Mouse (Mus musculus) liver, embryonic 15.5 days (tissue): Measurements from ENCODE around the gene Macrod1. TPM values are rescaled to one million over a fixed set of nuclear protein-coding genes. Genes with fewer than 3 reads are reported as not detected.

ENCODE experiments used
- ATAC-seq: fragments of 200-750 bp; cut with Nextera tagmentation; 2 replicates; pipeline ENCODE4 v1.8.0; 2017; ENCODE audit warnings: moderate number of reproducible peaks, mild to moderate bottlenecking, moderate library complexity; ENCODE audit not compliant: insufficient read depth
- H3K27ac ChIP-seq: fragments of 300-500 bp; sonication (generic); replicated peaks from 2 replicates; pipeline ENCODE4 v1.5.1; 2015; ENCODE audit warnings: mild to moderate bottlenecking, inconsistent platforms
- H3K27me3 ChIP-seq: fragments of 300-500 bp; sonication (generic); 2 replicates; pipeline ENCODE4 v1.6.1; 2015; ENCODE audit warnings: mild to moderate bottlenecking, inconsistent platforms
- H3K36me3 ChIP-seq: fragments of 300-500 bp; sonication (generic); replicated peaks from 2 replicates; pipeline ENCODE4 v1.6.1; 2015; ENCODE audit warnings: moderate library complexity, mild to moderate bottlenecking, inconsistent platforms
- H3K4me1 ChIP-seq: fragments of 300-500 bp; sonication (generic); replicated peaks from 2 replicates; pipeline ENCODE4 v1.6.1; 2015; ENCODE audit warnings: inconsistent platforms
- H3K4me2 ChIP-seq: fragments of 300-500 bp; sonication (generic); 2 replicates; pipeline ENCODE4 v1.6.1; 2015; ENCODE audit warnings: moderate library complexity, mild to moderate bottlenecking, inconsistent platforms
- H3K4me3 ChIP-seq: fragments of 300-500 bp; sonication (generic); replicated peaks from 2 replicates; pipeline ENCODE4 v1.5.1; 2015; ENCODE audit warnings: mild to moderate bottlenecking, inconsistent platforms
- H3K9ac ChIP-seq: fragments of 300-500 bp; sonication (generic); 2 replicates; pipeline ENCODE4 v1.6.1; 2015; ENCODE audit warnings: moderate library complexity, mild to moderate bottlenecking, inconsistent platforms
- H3K9me3 ChIP-seq: fragments of 300-500 bp; sonication (generic); replicated peaks from 2 replicates; pipeline ENCODE4 v1.6.1; 2016; ENCODE audit warnings: inconsistent platforms
- WGBS: fragments of 180-500 bp; shearing (Covaris S2); methylation state at CpG from one replicate; pipeline ENCODE4 v1.1.7; 2015; ENCODE audit warnings: mixed read lengths; ENCODE audit not compliant: insufficient replicate concordance; 5-methylcytosine and 5-hydroxymethylcytosine counted together
- polyA plus RNA-seq: library from polyadenylated mRNA; unstranded; fragments of >200 nt; fragmentation: Nextera tagmentation; extraction: Ambion mirVana; gene quantifications from 2 replicates; pipeline ENCODE4 v1.2.1, GENCODE M21; 2015

Gene Macrod1
- polyA plus RNA-seq, 1 experiment from 2014 or later: 5.6 TPM

DNA sequence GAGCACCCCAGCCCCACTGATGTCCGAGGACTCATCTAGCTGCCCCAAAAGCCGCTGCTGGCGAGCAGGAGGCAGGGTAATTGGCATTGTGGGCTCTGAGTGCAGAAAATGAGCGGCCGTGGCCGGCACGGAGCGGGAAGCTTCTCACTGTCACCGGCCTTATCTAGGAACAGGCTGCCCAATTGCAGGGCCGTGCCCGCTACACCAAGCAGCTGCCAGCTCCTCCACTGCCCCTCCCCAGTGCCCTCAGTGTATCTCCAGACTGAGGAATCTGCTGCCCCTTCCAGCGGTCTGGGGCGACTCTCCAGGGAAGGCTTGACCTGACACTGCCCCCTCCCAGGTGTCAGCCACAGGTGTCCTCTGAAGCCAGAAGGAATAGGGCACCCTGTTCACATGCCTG, 89.8 kb downstream of the Macrod1 start:
- no peak overlapping the region for H3K4me2 ChIP-seq
- no peak overlapping the region for H3K27ac ChIP-seq
- H3K4me3 ChIP-seq: no peak overlapping the region
- whole genome bisulfite sequencing: 65% methylated on average over 13 of the region's 13 CpGs
- ATAC-seq: no peak
- H3K36me3 ChIP-seq: no peaks in the 10 kb centered on the region
- H3K9ac ChIP-seq: no peak overlapping the region
- H3K27me3 ChIP-seq: peaks cover 90% of the 10 kb centered on the region
- H3K4me1 ChIP-seq: peaks cover 12% of the 10 kb centered on the region
- H3K9me3 ChIP-seq: no peaks in the 10 kb centered on the region

DNA sequence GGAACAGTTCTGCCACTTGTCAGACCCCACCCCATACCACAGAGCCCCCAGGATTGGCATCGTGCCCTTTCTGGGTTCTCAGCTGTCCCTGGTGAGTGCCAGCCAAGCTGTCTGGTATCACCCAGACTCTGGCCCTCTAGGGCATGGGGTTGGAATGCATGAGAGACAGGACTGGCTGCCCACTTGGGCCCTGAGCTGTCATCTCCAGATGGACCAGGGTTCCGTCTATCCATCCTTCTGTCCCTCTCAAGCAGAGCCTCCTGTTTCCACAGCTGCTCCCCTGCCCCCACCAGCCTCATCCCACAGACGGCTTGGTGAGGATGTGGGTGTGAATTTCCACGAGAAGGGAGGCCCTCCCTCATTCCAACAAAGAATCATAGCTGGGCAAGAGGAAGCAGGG, 91.5 kb downstream of the Macrod1 start:
- Histone ChIP-seq H3K9me3 (no peaks in the 10 kb centered on the region), H3K4me2 (no peak overlapping the region), H3K27ac (no peak overlapping the region), H3K27me3 (peaks cover 86% of the 10 kb centered on the region), H3K36me3 (no peaks in the 10 kb centered on the region), H3K9ac (no peak overlapping the region), H3K4me1 (peaks cover 15% of the 10 kb centered on the region), H3K4me3 (no peak overlapping the region)
- WGBS: 31% methylated on average over 4 of the region's 4 CpGs
- no peak for ATAC-seq

DNA sequence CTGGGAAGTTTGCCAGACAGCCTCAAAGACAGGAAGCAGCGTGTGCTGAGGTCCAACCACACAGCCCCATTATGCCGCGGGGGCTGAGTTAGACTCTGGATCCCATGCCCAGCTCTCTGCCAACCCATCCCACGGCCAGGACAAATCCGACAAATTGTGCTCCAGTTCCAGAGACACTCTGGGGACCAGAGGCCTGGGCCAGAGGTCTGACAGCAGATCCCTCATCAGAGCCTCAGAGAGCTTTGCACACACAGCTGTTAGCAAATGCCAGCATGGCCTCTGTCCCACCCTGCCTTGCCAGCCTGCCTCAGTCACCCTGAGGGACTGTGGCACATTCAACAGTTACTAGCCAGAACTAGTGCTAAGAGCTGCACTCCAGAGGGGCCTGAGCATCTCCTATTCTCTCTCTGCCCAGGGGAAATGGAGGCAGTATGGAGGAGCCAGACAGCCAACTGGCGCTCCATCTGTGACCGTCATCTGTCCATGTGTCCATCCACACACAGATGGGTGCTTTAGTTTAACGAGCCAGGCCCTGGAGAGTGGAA, 92.0 kb downstream of the Macrod1 start:
- Histone ChIP-seq H3K4me1 (peaks cover 14% of the 10 kb centered on the region), H3K4me3 (no peak overlapping the region), H3K27me3 (peaks cover 86% of the 10 kb centered on the region), H3K4me2 (no peak overlapping the region), H3K9ac (no peak overlapping the region), H3K27ac (no peak overlapping the region), H3K36me3 (no peaks in the 10 kb centered on the region), H3K9me3 (no peaks in the 10 kb centered on the region)
- ATAC-seq: no peak
- WGBS: 52% methylated on average over 8 of the region's 8 CpGs

DNA sequence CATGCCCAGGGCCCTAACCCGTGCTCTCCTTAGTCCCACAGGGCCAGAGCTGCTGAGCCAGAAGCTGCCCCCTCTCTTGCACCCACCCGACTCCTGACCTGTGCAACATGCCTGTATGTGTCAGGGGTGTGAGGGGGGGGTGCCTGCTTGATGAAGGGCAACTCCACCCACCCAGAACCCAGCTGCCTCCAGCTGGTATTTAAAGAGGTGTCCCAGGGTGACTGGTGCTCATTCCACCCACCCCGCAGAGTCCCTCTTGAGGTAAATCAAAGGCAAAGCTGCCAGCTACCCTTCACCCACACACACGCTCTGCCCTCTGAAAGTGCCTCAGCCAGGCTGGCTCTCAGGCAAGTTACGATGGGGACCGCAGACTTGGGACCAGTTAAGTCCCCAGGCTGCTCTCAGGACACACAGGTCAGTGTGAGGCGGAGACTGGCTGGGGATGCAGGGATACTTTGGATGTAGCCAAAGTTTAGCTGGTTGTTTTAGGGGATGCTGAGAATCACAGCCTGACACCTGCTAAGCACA, 92.6 kb downstream of the Macrod1 start:
- Histone ChIP-seq H3K4me2 (no peak overlapping the region), H3K4me3 (no peak overlapping the region), H3K36me3 (no peaks in the 10 kb centered on the region), H3K27ac (no peak overlapping the region), H3K9me3 (no peaks in the 10 kb centered on the region), H3K4me1 (peaks cover 8% of the 10 kb centered on the region), H3K9ac (no peak overlapping the region), H3K27me3 (peaks cover 86% of the 10 kb centered on the region)
- ATAC-seq: no peak
- WGBS: 63% methylated on average over 7 of the region's 7 CpGs

DNA sequence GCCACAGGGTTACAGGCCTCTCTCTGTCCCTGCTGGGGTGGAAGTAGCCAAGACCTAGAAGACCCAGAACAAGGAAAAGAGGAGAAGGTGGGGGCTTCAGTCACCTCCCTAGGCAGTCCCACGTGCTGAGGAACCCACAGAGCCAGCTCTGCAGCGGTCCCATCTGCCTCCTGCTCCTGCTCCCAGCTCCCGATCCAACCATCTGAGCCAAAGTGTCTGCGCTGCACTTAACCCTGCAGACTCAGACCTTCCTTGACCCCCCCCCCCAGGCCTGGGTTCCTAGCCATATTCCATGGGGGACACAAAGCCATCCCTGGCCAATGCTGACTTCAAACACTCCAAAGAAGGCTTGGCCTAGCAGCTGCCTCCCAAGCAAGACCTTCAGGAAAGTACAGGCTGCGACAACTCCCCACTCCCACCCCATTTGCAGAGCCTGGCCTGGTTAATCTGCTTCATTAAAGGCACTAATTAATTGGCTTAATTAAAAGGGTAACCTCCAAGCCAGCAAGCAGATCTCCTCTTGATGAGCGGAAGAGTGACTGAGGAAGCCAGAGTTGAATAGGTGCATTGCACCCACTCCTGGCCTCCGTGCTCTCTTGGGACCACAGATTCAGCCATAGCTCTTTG, 94.8 kb downstream of the Macrod1 start:
- ATAC-seq: no peak
- H3K4me3 ChIP-seq: no peak overlapping the region
- no peaks in the 10 kb centered on the region for H3K36me3 ChIP-seq
- no peak overlapping the region for H3K4me2 ChIP-seq
- no peak overlapping the region for H3K9ac ChIP-seq
- no peaks in the 10 kb centered on the region for H3K9me3 ChIP-seq
- H3K27ac ChIP-seq: no peak overlapping the region
- peaks cover 69% of the 10 kb centered on the region for H3K27me3 ChIP-seq
- 72% methylated on average over 7 of the region's 7 CpGs for WGBS
- 0 out of 2 replicates have a peak, but pooled peaks cover 6% of the 10 kb centered on the region for H3K4me1 ChIP-seq

DNA sequence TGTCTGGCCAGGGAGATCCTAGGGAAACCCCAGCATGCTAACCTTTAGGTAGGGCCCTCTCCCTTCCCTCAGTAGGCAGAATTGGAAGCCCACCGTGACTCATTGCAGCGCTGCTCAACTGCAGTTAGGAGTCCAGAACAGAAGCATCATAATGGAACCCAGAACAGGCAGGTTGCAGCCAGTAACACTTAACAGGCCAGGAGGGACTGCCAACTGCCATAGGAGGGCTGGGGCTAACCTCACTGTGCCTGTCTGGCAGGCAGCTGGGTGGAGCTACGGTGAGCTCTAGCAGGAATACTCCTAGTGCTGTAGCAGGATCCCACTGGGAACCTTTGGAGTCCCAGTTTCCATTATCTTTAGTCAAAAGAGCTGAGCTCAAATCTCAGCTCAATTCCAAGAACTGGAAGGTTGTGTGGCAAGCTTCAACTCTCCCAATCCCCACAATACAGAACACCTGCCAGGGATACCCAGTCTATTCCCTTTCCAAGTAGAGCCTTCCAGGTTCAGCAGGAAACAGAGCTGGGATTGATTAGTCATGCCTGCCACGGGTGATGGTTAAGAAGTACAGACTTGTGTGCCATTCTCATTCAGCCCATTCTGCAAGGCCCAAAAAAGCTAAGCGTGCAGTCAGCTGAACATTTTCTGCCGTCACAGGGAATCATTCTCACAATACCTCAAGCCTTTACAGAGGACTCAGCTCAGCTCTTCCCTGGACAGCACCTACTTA, 95.5 kb downstream of the Macrod1 start:
- Histone ChIP-seq H3K27ac (no peak overlapping the region), H3K9me3 (no peaks in the 10 kb centered on the region), H3K4me3 (no peak overlapping the region), H3K27me3 (peaks cover 62% of the 10 kb centered on the region), H3K9ac (no peak overlapping the region), H3K36me3 (no peaks in the 10 kb centered on the region), H3K4me2 (no peak overlapping the region), H3K4me1 (0 out of 2 replicates have a peak, but pooled peaks cover 6% of the 10 kb centered on the region)
- 59% methylated on average over 6 of the region's 6 CpGs for WGBS
- ATAC-seq: no peak

DNA sequence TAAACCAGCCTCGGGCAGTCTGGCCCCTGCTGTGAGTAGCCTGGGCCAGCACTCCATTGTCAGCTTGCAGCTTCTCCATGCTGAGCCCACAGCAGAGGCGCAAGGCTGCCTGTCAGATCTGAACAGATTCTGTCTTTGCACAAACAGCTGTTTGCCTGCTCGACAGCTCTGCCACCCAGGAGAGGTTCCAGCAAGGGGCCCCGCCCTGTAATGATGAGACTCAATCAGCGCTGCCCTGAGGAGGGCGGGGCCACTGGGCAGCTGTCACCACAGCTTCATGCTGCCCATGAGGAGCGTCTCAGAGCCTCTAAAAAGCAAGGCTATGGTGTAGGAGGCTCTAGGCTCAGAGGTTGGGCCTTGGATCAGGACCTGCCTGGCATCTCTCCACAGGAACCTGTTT, 96.6 kb downstream of the Macrod1 start:
- ATAC-seq: no peak
- H3K4me1 ChIP-seq: 0 out of 2 replicates have a peak, but pooled peaks cover 6% of the 10 kb centered on the region
- WGBS: 20% methylated on average over 7 of the region's 7 CpGs
- no peak overlapping the region for H3K4me2 ChIP-seq
- no peak overlapping the region for H3K9ac ChIP-seq
- H3K27ac ChIP-seq: no peak overlapping the region
- no peaks in the 10 kb centered on the region for H3K9me3 ChIP-seq
- H3K36me3 ChIP-seq: no peaks in the 10 kb centered on the region
- H3K4me3 ChIP-seq: no peak overlapping the region
- H3K27me3 ChIP-seq: peaks cover 61% of the 10 kb centered on the region

DNA sequence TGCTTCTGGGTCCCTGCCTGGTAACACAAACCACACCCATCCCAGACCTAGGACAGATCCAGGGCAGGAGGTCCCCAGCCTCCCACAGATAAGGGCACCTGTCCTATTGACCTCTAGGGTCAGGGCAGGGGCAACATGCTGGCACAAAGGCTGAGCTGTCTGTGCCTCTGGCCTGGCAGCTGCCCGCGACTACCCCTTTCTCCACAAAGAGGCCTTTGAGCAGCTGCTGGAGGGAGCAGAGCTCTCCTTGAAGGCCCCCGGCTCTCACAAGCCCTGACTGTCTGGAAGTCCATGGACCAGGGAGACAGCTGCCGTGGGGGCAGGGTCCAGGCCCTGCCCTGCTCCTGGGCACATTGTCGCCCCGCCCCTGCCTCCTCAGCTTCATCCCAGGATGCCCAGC, 98.6 kb downstream of the Macrod1 start:
- Histone ChIP-seq H3K27ac (no peak overlapping the region), H3K27me3 (peaks cover 64% of the 10 kb centered on the region), H3K4me2 (no peak overlapping the region), H3K9me3 (no peaks in the 10 kb centered on the region), H3K4me1 (peaks cover 8% of the 10 kb centered on the region; the same call in 1 of the 2 replicates), H3K4me3 (no peak overlapping the region), H3K9ac (no peak overlapping the region), H3K36me3 (no peaks in the 10 kb centered on the region)
- 64% methylated on average over 6 of the region's 6 CpGs for WGBS
- no peak for ATAC-seq

DNA sequence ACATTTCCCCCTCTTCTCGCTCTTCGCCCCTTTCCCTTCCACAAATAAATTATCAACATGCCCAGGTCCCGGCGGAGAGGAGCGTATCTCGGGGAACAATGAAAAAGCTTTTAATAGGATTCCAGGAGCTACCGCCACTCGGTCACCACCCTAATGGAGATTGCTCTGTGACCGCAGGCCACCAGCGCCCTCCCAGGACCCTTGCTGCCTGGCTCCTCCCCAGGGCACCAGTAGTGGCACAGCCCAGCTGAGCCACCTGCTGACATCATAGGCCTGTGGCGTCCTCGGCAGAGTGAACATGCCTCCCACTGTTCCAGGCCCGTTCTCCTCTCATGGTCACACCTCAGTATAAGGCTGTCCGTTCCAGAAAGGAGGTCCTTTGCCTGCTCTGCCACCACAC, 101.1 kb downstream of the Macrod1 start:
- 63% methylated on average over 14 of the region's 14 CpGs for WGBS

DNA sequence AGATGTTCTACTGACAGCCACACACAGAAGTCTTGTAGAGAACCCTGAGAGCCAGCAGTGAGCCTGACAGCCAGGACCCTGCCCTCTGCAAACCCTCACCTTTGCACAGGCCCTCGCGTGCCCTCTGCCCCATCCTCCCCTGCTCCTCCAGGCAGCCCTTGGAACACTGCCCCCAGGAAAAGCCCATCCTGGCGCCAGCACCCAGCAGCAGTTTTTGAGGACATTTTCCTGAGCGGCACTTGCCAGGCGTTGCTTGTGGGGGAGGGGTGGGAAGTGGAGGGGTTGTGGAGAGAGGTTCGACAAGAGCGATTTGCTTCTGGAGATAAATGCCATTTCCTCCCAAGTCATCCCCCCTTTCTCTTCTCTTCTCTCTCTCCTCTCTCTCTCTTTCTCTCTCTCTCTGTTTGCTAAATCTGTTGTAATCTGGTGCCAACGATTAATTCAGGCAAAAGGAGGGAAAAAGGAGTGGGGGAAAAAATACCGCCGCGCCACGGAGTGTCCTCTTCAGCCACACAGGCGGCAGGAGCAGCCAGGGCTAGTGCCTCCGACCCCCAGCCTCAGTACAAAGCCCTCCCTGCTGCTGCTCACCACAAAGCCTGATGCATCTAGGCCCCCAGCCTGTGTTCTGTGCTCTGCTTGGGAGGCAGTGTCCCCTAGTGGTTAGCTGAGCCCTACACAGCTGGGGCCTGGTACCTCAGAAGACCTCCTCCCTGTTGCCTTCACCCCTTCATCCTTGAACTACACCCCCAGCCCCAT, 103.7 kb downstream of the Macrod1 start:
- H3K4me2 ChIP-seq: no peak overlapping the region
- H3K9me3 ChIP-seq: no peaks in the 10 kb centered on the region
- no peak overlapping the region for H3K9ac ChIP-seq
- no peak overlapping the region for H3K27ac ChIP-seq
- WGBS: 19% methylated on average over 13 of the region's 14 CpGs
- 0 out of 2 replicates have a peak, but pooled peaks have one; percentile 32 for ATAC-seq
- H3K4me1 ChIP-seq: peaks cover 17% of the 10 kb centered on the region
- H3K27me3 ChIP-seq: peaks cover 85% of the 10 kb centered on the region
- no peaks in the 10 kb centered on the region for H3K36me3 ChIP-seq
- H3K4me3 ChIP-seq: no peak overlapping the region

More for the DNA sequence above, 101.1 kb downstream of the Macrod1 start:
- ATAC-seq: no peak
- Histone ChIP-seq H3K9ac (no peak overlapping the region), H3K4me2 (no peak overlapping the region), H3K4me1 (peaks cover 15% of the 10 kb centered on the region; the same call in 1 of the 2 replicates), H3K27me3 (peaks cover 74% of the 10 kb centered on the region), H3K9me3 (no peaks in the 10 kb centered on the region), H3K4me3 (no peak overlapping the region), H3K27ac (no peak overlapping the region), H3K36me3 (no peaks in the 10 kb centered on the region)

DNA sequence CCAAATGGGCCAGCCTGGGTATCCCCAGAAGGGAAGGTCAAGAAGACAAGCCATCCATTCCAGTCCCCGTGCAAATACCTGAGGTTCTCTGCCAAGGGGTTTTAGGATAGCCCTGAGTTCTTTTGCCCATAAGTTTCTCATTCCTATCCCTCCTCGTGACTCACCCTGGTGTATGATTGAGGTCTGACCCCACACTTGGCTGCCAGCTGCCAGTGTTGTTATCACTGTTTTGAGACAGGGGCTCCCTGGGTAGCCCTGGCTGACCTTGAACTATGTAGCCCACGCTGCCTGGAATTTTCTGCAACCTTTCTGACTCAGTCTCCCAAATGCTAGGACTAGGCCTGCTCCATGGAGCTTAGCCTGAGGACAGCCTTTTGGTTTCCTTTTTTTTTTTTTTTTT, 104.5 kb downstream of the Macrod1 start:
- WGBS: 47% methylated on average over 3 of the region's 3 CpGs
- H3K36me3 ChIP-seq: no peaks in the 10 kb centered on the region
- ATAC-seq: no peak
- no peak overlapping the region for H3K4me3 ChIP-seq
- no peak overlapping the region for H3K27ac ChIP-seq
- H3K27me3 ChIP-seq: peaks cover 89% of the 10 kb centered on the region
- H3K9ac ChIP-seq: no peak overlapping the region
- no peaks in the 10 kb centered on the region for H3K9me3 ChIP-seq
- H3K4me1 ChIP-seq: peaks cover 18% of the 10 kb centered on the region
- no peak overlapping the region for H3K4me2 ChIP-seq
